Mouse (Mus musculus): ENCODE data around the gene Zfp628.

DNA sequence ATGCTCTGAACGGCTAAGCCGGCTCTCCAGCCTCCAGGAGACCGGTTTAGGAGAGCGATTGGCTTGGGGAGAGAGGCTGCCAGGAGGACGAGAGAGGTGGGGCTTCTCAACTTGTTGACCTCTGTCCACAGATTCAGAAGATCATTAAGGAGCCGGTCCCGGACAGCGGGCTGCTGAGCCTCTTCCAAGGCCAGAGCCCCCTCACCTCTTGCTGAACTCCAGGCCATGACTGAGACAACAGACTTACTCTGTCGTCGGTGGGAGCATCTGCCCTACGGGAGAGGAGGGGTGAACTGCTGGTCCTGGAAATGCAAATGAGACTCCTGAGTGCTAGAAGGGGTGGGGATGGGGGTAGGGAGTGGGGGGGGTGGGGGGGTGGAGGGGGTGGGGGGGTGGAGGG is 19.8 kb upstream of the Zfp628 start:
- TF ChIP-seq CTCF (IDR thresholded peaks at IDR 0.05; ENCODE audit: extremely low read depth, insufficient read depth, low read length) (no peak), POLR2A (IDR thresholded peaks at IDR 0.05; ENCODE audit: extremely low read depth, insufficient read depth, low read length) (no peak)

Measured in cortical plate, adult 2 months (tissue).